Mouse (Mus musculus): ENCODE measurements around the gene 4931406P16Rik. TPM values are rescaled to one million over a fixed set of nuclear protein-coding genes. Genes with fewer than 3 reads are reported as not detected.
"Not testable (repeated sequence)": the region's sequence is repeated elsewhere in the genome, so short reads cannot be mapped to it uniquely, and the experiment has no call there.

Gene 4931406P16Rik
- polyA plus RNA-seq, 1 experiment = 15.8 TPM

DNA sequence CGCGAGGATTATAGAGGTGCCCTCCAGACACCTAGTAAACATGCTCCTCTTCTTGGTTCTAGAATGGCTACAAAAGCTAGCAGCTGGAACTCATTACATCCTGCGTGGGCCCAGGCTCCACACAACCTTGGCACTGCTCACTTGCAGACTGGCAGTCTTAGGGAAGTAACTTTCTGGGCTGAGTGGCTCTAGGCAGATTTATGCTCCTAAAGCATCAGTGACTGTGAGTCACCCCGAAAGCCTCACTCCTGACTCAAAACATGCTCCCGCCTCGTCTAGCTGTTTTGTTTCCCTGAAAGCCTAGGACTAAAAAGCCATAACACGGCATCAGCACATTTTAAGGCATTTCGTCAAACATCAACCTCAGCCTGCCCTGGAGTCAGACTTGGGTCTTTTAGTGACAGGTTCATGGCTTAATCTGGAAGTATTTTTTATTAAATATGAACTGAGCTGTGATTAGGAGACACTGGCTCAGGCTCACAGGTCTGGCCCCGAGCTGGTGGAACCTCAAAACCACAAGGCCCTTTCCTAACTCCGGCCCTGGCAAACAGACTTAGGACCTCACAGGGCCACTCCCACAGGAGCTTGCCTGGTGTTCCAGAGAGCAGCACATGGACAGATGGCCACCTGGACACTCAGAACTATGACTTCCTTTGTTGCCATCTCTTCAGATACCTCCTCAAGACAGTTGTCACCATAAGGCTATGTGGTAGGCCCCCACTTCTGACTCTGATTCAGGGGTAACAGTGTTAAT lies 28.9 kb upstream of the 4931406P16Rik start:
- Histone ChIP-seq H3K27me3 (ENCODE audit: control insufficient read depth, insufficient read depth, low read length) (no peaks in the 10 kb centered on the region), H3K36me3 (ENCODE audit: control insufficient read depth, insufficient read depth, low read length) (peaks cover 41% of the 10 kb centered on the region), H3K4me3 (ENCODE audit: low read depth, low read length) (no peak overlapping the region), H3K27ac (ENCODE audit: insufficient read depth, low read depth, low read length) (no peak overlapping the region), H3K4me1 (ENCODE audit: control insufficient read depth, insufficient read depth, insufficient read length, low read length) (no peaks in the 10 kb centered on the region)
- TF ChIP-seq CTCF (IDR thresholded peaks at IDR 0.05; ENCODE audit: extremely low read depth, insufficient read length, insufficient replicate concordance, low read depth, low read length) = no peak
- no peak for TF ChIP-seq POLR2A (IDR thresholded peaks at IDR 0.05; ENCODE audit: low read depth, low read length)
- WGBS = 84% methylated on average over 10 of the region's 10 CpGs

DNA sequence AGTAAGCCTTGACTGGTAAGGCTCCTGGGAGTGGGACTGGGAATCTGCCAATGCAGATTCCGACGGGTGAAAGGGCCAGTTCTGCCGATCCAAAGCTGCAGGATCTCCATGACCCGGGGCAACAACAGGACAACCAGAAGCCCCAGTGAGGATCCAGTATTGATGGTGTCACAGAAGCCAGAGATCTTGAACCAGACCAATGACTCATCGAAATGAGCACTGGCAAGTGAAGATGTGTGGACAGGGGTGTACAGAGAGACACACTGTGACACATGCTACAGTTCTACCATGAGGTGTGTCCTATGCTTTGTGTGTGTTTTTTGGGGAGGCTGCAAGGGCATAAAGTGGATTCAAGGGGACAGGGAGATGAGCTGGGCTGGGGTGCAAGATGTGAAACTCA lies 27.5 kb upstream of the 4931406P16Rik start:
- Histone ChIP-seq H3K27ac (ENCODE audit: insufficient read depth, low read depth, low read length) (no peak overlapping the region), H3K27me3 (ENCODE audit: control insufficient read depth, insufficient read depth, low read length) (no peaks in the 10 kb centered on the region), H3K4me3 (ENCODE audit: low read depth, low read length) (no peak overlapping the region), H3K4me1 (ENCODE audit: control insufficient read depth, insufficient read depth, insufficient read length, low read length) (no peaks in the 10 kb centered on the region), H3K36me3 (ENCODE audit: control insufficient read depth, insufficient read depth, low read length) (peaks cover 34% of the 10 kb centered on the region)
- TF ChIP-seq CTCF (IDR thresholded peaks at IDR 0.05; ENCODE audit: extremely low read depth, insufficient read length, insufficient replicate concordance, low read depth, low read length) (no peak), POLR2A (IDR thresholded peaks at IDR 0.05; ENCODE audit: low read depth, low read length) (no peak)
- 87% methylated on average over 5 of the region's 5 CpGs for WGBS

DNA sequence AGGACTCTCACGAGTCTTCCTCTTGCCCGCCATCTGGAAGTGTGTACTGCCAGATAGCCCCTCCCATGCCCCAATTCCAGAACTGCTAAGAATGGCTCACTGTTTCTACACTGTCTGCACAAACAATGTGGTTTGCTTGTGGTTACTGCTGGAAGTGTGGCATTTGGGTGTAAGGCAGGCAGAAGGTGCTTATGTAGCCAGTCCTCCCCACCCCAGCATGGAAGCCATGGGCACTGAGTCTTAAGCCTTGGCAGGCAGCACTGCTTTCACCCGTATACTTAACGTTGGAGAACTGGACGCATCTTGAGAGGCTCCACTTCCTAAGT lies 25.8 kb upstream of the 4931406P16Rik start:
- no peak overlapping the region for H3K4me3 ChIP-seq (ENCODE audit: low read depth, low read length)
- no peak for TF ChIP-seq CTCF (IDR thresholded peaks at IDR 0.05; ENCODE audit: extremely low read depth, insufficient read length, insufficient replicate concordance, low read depth, low read length)
- no peak for TF ChIP-seq POLR2A (IDR thresholded peaks at IDR 0.05; ENCODE audit: low read depth, low read length)
- no peak overlapping the region for H3K27ac ChIP-seq (ENCODE audit: insufficient read depth, low read depth, low read length)
- H3K27me3 ChIP-seq (ENCODE audit: control insufficient read depth, insufficient read depth, low read length) = no peaks in the 10 kb centered on the region
- no peaks in the 10 kb centered on the region for H3K4me1 ChIP-seq (ENCODE audit: control insufficient read depth, insufficient read depth, insufficient read length, low read length)
- H3K36me3 ChIP-seq (ENCODE audit: control insufficient read depth, insufficient read depth, low read length) = peaks cover 25% of the 10 kb centered on the region
- 78% methylated on average over 5 of the region's 5 CpGs for WGBS

DNA sequence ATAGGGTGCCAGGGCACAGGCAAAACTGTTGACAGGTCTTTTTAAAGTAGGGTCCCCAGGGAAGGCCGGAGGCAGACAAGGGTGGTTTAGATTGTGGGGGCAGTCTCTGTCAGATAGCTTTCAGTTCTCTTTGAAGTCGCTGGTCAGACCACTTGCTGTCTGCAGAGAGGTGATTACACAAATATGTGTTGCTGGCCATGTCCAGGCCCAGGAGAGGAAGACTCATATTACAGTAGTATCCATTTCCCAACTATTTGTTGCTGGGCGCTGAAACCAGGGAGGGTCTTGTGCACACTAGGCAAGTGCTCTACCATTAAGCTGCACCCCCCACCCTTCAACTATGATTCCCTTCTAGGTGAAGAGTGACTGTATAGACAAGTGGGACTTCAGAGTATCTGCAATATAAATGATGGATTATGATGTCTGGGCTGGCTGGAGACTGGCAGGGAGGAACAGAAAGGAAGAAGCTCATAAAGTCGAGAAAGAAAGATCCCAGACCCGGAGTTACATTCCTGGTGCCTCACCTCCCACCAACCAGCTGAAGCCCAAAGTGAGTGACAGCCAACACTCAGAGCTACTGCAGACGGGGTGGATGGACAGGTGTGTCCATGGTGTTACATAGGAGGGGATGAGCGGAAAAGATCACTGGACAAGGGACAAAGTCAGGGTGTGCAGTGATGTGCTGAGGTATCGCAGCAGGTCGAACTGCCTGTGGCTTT lies 25.3 kb upstream of the 4931406P16Rik start:
- WGBS = 77% methylated on average over 9 of the region's 9 CpGs

DNA sequence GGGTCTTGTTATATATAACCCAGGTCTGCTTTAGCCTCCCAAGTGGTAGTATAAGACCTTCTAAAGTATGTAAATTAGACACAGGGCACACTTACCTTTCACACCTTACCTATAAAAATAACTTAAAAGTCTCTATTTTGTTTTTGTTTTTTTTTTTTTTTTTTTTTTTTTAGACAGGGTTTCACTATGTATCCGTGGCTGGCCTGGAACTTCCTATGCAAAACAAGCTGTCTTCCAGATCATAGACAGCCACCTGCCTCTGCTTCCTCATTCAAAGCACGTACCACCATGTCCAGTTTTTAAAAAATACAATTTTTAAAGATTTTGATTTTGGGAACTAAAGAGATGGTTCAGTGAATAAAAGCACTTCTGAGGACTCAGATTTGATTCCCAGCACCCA lies 23.9 kb upstream of the 4931406P16Rik start:
- WGBS = 81% methylated on average over 2 of the region's 2 CpGs
- TF ChIP-seq POLR2A (IDR thresholded peaks at IDR 0.05; ENCODE audit: low read depth, low read length) = no peak
- TF ChIP-seq CTCF (IDR thresholded peaks at IDR 0.05; ENCODE audit: extremely low read depth, insufficient read length, insufficient replicate concordance, low read depth, low read length) = no peak
- Histone ChIP-seq H3K4me3 (ENCODE audit: low read depth, low read length) (no peak overlapping the region), H3K36me3 (ENCODE audit: control insufficient read depth, insufficient read depth, low read length) (peaks cover 8% of the 10 kb centered on the region), H3K27me3 (ENCODE audit: control insufficient read depth, insufficient read depth, low read length) (no peaks in the 10 kb centered on the region), H3K27ac (ENCODE audit: insufficient read depth, low read depth, low read length) (no peak overlapping the region), H3K4me1 (ENCODE audit: control insufficient read depth, insufficient read depth, insufficient read length, low read length) (no peaks in the 10 kb centered on the region)

More for the DNA sequence above, 25.3 kb upstream of the 4931406P16Rik start:
- Histone ChIP-seq H3K27ac (ENCODE audit: insufficient read depth, low read depth, low read length) (no peak overlapping the region), H3K4me3 (ENCODE audit: low read depth, low read length) (no peak overlapping the region), H3K36me3 (ENCODE audit: control insufficient read depth, insufficient read depth, low read length) (peaks cover 20% of the 10 kb centered on the region), H3K27me3 (ENCODE audit: control insufficient read depth, insufficient read depth, low read length) (no peaks in the 10 kb centered on the region), H3K4me1 (ENCODE audit: control insufficient read depth, insufficient read depth, insufficient read length, low read length) (no peaks in the 10 kb centered on the region)
- TF ChIP-seq POLR2A (IDR thresholded peaks at IDR 0.05; ENCODE audit: low read depth, low read length) (no peak), CTCF (IDR thresholded peaks at IDR 0.05; ENCODE audit: extremely low read depth, insufficient read length, insufficient replicate concordance, low read depth, low read length) (no peak)

DNA sequence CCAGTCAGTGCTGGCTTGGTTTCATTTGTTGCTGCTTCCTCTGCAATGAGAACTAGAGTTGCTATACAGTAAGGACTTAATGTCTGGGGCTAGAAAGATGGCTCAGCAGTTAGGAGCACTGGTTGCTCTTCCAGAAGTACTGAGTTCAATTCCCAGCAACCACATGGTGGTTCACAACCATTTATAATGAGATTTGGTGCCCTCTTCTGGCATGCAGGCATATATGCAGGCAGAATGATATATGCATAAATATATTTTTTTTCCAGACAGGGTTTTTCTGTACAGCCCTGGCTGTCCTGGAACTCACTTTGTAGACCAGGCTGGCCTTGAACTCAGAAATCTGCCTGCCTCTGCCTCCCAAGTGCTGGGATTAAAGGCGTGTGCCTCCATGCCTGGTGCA lies 23.2 kb upstream of the 4931406P16Rik start:
- not testable (repeated sequence) for H3K4me3 ChIP-seq (ENCODE audit: low read depth, low read length); H3K27me3 ChIP-seq (ENCODE audit: control insufficient read depth, insufficient read depth, low read length); H3K4me1 ChIP-seq (ENCODE audit: control insufficient read depth, insufficient read depth, insufficient read length, low read length); H3K36me3 ChIP-seq (ENCODE audit: control insufficient read depth, insufficient read depth, low read length); H3K27ac ChIP-seq (ENCODE audit: insufficient read depth, low read depth, low read length)
- 94% methylated on average over 1 of the region's 1 CpGs for WGBS

DNA sequence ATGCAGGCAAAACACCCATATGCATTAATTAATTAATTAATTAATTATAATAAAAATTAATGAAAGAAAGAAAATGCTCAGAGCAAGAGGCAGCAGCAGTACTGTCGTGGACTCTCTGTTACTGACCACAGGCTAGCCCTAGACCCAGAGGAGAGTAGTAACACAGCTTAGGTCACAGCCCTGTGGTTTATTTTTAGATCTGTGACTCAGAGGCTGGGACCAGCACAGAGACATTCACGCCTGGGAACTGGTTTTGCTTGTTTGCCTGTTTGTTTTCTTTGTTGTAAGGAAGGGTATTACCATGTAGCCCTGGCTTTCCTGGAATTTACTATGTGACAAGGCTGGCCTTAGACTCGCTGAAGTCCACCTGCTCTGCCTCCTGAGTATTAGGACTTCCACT lies 14.1 kb upstream of the 4931406P16Rik start:
- Histone ChIP-seq H3K27ac (ENCODE audit: insufficient read depth, low read depth, low read length) (no peak overlapping the region), H3K4me1 (ENCODE audit: control insufficient read depth, insufficient read depth, insufficient read length, low read length) (no peaks in the 10 kb centered on the region), H3K27me3 (ENCODE audit: control insufficient read depth, insufficient read depth, low read length) (no peaks in the 10 kb centered on the region), H3K36me3 (ENCODE audit: control insufficient read depth, insufficient read depth, low read length) (no peaks in the 10 kb centered on the region), H3K4me3 (ENCODE audit: low read depth, low read length) (no peak overlapping the region)
- WGBS = 27% methylated on average over 3 of the region's 3 CpGs
- no peak for TF ChIP-seq CTCF (IDR thresholded peaks at IDR 0.05; ENCODE audit: extremely low read depth, insufficient read length, insufficient replicate concordance, low read depth, low read length)

Measured in small intestine, adult 2 months (tissue).